Mouse (Mus musculus) bone marrow, adult 2 months (tissue): ENCODE results near the gene Pitpnb.

Experiments
- CTCF ChIP-seq: fragments of 200-500 bp; IDR thresholded peaks from 2 replicates; pipeline ENCODE4 v1.5.1; 2011; ENCODE audit warnings: low read length, control low read depth; ENCODE audit not compliant: control insufficient read depth, insufficient read depth
- POLR2A ChIP-seq: fragments of 200-500 bp; IDR thresholded peaks from 2 replicates; pipeline ENCODE4 v1.6.1; 2011; ENCODE audit warnings: low read depth, mild to moderate bottlenecking, control low read depth, low read length, borderline replicate concordance; ENCODE audit not compliant: control insufficient read depth

- TF ChIP-seq POLR2A (no peak), CTCF (no peak)
Measured at GRCm38 (mm10) chr5:111395771-111396170, 65.2 kb downstream of the Pitpnb start.
